Mouse (Mus musculus): Measurements from ENCODE around the gene Ptprt. TPM values are rescaled to one million over a fixed set of nuclear protein-coding genes. Genes with fewer than 3 reads are reported as not detected.
A peak's percentile ranks its signal among the peaks of the same experiment; 100 is the strongest.

Ptprt gene
- total RNA-seq, 4 experiments from 2014 or later: 50.9 to 64.2 (median 56.6) TPM

DNA sequence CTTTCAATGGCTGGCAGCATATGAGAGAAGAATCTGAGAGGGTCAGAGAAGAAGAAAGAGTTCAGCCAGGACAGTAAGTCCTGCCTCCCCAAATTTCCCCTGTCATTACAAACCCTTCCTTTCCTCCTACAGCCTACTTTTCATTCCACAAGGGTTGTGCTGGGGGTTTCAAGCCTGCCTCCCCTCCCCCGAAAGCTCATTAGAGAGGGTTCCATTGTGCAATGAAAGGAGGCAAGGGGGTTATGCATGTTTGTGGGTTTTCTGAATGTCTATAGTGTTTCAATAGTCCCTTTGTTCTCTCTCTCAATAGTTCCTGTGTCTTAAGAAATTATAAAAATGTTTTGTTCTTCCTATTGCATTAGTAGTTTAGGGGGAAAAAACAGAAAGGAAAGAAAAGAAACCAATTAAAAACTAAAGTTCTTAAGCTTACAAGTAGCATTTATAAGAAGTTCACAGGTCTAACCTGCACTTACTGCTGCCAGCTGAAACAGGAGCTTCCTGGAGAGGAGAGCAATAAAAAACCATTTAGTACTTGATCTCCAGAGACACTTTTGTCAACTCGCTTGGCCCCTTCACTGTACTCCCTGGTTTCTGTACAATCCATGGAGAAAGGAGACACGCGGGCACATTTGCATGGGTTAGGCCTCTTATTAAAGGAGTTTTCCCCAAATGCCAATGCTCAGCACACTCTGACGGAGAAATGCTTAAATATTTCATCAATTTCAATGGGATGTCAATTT is 247.7 kb downstream of the Ptprt start:
- DNase-seq (ENCODE audit: low spot score in 2 of 2): no peak

- peak in 1 of 2 experiments; percentile 38 for DNase-seq (ENCODE audit: low spot score in 2 of 2)
Measured at GRCm38 (mm10) chr2:162411014-162411413, 249.9 kb downstream of the Ptprt start.

DNA sequence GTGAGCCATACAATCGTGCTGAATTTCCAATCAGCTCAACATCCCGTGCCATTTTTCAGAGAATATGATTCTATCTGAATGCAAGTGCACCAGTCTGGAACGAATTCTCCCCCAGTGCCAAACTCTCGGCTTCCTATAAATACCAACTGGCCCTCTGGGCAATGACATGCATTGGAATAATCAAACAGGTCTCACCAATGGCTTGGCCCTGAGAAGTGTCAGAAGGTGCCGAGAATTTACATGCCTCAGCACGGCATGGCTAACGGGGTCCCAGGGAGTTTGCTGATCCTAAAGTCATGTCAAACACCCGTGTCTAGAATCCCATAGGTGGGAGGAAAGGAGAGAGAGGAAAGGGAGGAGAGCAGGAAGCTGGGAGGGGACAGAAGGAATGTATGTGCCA is 251.7 kb downstream of the Ptprt start:
- DNase-seq (ENCODE audit: low spot score in 2 of 2): no peak

- DNase-seq (ENCODE audit: low spot score in 2 of 2): no peak
Measured at GRCm38 (mm10) chr2:162401316-162402100, 259.4 kb downstream of the Ptprt start.

DNA sequence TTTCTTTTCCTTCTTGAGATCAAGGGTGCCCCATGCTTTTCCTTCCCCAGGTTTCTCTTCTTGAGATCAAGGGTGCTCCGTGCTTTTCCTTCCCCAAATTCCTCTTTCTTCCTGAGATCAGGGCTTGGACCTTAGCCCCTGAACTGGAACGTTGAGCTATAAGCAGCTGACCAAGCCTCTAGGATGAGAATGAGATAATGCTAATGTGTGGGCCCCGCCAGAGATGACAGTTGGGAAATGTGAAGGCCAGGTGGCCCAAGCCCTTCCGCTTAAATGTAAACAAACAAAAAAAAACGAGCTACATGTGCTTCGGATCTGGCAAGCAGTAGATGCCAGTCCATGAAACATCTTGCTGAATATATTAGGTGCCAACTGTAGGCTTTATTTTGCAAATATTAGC is 266.3 kb downstream of the Ptprt start:
- DNase-seq (ENCODE audit: low spot score in 2 of 2): no peak

GRCm38 (mm10) chr2:162391834-162392233 is 269.1 kb downstream of the Ptprt start:
- DNase-seq (ENCODE audit: low spot score in 2 of 2): peak; percentile 26 to 47

GRCm38 (mm10) chr2:162377309-162377708 is 283.6 kb downstream of the Ptprt start:
- no peak for DNase-seq (ENCODE audit: low spot score in 2 of 2)

DNA sequence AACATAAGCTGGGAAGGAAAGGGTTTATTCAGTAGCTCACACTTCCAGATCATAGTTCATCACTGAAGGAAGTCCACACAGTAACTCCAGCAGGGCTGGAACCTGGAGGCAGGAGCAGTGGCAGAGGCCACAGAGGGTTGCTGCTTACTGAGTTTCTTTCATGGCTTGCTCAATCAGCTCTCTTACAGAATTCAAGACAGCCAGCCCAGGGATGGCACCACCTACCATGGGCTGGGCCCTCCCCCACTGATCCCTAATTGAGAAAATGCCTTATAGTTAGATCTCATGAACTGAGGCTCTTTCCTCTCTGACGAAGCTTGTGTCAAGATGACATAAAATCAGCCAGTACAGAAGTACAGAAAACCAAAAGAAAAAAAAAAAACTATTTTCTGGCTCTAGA is 311.9 kb downstream of the Ptprt start:
- DNase-seq (ENCODE audit: low spot score in 2 of 2): no peak

- DNase-seq (ENCODE audit: low spot score in 2 of 2): no peak
Measured at GRCm38 (mm10) chr2:162341846-162342245, 319.1 kb downstream of the Ptprt start.

DNA sequence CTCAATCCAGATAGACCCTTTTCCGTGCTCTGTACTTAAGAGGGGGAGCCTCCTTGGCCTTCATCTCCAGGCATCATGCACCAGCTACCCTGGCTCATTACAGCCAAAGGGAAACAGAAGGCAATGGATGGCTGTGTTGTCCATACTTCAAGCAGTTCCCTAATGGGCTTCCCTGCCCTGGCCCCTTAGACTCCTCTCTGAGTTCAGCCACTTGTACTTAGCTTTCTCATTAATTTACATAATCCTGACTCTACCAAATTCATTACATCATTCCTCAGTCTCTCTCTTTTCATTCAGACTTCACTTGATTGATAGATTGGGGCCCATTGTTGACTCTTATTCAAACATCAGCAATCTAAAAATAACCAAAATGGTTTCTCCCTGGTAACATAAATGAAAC is 320.7 kb downstream of the Ptprt start:
- DNase-seq (ENCODE audit: low spot score in 2 of 2): no peak

DNA sequence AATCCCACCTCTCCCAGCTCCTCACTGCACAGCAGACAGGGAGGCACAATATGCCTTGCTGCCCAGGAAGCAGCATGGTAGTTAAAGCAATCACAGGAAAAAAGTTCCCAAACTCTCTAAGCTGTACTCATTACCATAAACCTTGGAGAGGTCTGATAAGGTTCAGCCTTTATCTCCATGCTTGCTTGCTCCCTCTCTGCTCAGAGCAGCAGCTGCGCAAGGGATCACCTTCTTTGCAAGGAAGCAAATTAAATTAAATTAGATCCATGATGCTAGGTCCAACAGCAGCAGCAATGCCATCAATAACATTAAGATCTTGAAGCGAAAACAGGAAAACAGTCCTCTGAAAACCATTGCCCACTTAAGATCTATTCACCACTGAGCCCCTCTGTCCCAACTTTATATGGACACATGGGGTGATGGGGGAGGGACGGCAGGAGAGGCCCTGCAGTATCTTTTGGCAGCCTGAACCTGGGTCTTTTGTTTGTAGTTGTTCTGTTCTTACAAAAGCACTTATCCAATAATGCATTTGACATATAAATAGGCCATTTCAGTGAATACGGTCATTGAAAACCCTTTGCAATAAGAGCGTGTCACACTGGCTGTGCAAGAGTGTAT is 328.8 kb downstream of the Ptprt start:
- DNase-seq (ENCODE audit: low spot score in 2 of 2): no peak

GRCm38 (mm10) chr2:162329430-162329829 is 331.5 kb downstream of the Ptprt start:
- DNase-seq (ENCODE audit: low spot score in 2 of 2): no peak

DNA sequence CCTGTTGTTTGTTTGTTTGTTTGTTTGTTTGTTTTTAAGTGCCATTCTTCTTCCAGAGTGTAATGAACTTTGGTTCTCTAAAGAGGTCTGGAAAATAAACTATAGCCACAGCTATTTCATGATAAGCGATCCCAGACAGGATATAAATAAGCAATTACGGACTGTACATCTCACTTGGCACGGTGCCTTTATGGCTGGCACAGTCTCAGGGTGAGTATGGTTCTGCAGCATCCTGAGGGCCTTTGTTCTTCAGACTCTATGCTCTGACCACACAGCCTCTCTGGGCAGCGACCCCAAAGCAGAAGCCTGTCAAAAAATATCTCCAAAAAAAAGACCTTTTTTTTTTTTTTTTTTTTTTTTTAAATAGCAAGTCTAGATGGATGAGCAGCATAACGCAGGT is 338.5 kb downstream of the Ptprt start:
- DNase-seq (ENCODE audit: low spot score in 2 of 2): no peak

GRCm38 (mm10) chr2:162307996-162308395 is 353.0 kb downstream of the Ptprt start:
- no peak for DNase-seq (ENCODE audit: low spot score in 2 of 2)

GRCm38 (mm10) chr2:162294070-162294469 is 366.9 kb downstream of the Ptprt start:
- DNase-seq (ENCODE audit: low spot score in 2 of 2): peak in 1 of 2 experiments; percentile 14

DNA sequence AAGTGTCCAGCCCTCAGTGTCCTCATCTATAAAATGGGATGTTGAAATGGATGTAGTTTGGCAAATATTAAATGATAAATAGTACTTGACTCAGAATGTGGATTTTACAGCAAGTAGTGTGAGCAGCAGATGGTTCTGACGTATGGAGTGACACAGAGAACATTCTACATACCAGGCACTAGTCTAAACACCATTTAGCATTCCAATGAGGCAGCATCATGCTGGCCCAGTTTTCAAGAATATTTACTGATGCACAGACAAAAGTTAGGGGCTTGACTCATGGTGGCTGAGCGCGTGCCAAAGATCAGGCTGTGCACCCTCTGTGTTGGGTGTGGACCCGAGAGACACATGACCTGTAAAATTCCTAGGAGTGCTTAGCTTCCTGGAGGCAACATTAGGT is 378.3 kb downstream of the Ptprt start:
- peak; percentile 16 to 19 for DNase-seq (ENCODE audit: low spot score in 2 of 2)

DNA sequence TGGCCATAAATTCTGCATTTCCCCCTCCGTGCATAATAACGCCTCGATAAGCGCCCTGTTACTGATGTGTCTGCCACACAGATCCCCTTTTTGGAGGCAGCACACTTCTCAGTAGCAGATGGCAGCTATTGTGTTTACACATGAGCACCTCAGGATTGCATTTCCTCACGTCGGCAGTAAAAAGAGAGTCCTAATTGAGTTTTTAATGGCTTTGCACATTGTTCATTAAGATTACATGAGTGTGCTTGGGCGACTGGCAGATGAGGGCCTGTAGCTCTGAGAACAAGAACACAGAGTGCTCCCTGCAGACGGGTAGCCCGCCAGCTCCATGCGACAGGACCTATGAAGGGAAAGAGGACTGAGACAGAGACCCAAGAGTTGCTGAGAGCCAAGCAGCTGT is 378.8 kb downstream of the Ptprt start:
- peak in 1 of 2 experiments; percentile 6 for DNase-seq (ENCODE audit: low spot score in 2 of 2)

GRCm38 (mm10) chr2:162273826-162274225 is 387.1 kb downstream of the Ptprt start:
- peak; percentile 45 to 46 for DNase-seq (ENCODE audit: low spot score in 2 of 2)

GRCm38 (mm10) chr2:162251272-162251671 is 409.7 kb downstream of the Ptprt start:
- no peak for DNase-seq (ENCODE audit: low spot score in 2 of 2)

GRCm38 (mm10) chr2:162248296-162248695 is 412.7 kb downstream of the Ptprt start:
- DNase-seq (ENCODE audit: low spot score in 2 of 2): no peak

DNA sequence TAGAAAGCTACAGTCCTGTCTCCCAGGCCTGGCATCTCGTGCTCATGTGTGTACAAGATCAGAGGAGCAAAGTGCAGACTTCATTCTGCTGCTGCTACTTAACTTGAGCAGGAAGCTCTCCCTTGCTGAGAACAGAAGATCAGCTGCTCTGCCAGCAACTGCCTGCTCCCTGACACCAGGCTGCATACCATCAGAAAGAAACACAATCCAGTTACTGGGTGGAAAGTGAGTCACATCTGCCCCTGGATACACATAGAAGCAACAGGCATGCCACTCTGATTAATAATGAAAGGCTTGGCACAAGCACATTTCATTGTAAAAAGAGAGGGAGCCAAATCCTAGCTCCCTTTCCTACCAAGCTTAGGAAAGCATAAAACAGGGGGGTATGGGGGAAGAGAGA is 438.5 kb downstream of the Ptprt start:
- no peak for DNase-seq (ENCODE audit: low spot score in 2 of 2)

GRCm38 (mm10) chr2:162220586-162220985 is 440.4 kb downstream of the Ptprt start:
- no peak for DNase-seq (ENCODE audit: low spot score in 2 of 2)

Measured in layer of hippocampus, adult 8-10 months (tissue).